Mouse (Mus musculus) hindbrain, embryonic 16.5 days (tissue): Measurements from ENCODE around the gene Atp2c1. TPM values are rescaled to one million over a fixed set of nuclear protein-coding genes. Genes with fewer than 3 reads are reported as not detected.
A peak's percentile ranks its signal among the peaks of the same experiment; 100 is the strongest.

ENCODE experiments used
- ATAC-seq: fragments of 200-750 bp; cut with Nextera tagmentation; 2 replicates; pipeline ENCODE4 v1.8.0; 2017; ENCODE audit warnings: moderate TSS enrichment, moderate library complexity
- H3K27ac ChIP-seq: fragments of 300-500 bp; sonication (generic); 2 replicates; pipeline ENCODE4 v1.5.1; 2014; ENCODE audit warnings: low read depth, mild to moderate bottlenecking, control low read depth, low read length, moderate library complexity
- H3K27me3 ChIP-seq: fragments of 300-500 bp; sonication (generic); replicated peaks from 2 replicates; pipeline ENCODE4 v1.6.1; 2014; ENCODE audit warnings: low read length; ENCODE audit not compliant: control insufficient read depth, insufficient read depth
- H3K36me3 ChIP-seq: fragments of 300-500 bp; sonication (generic); 2 replicates; pipeline ENCODE4 v1.6.1; 2014; ENCODE audit warnings: mild to moderate bottlenecking, low read length, moderate library complexity, mixed read lengths; ENCODE audit not compliant: control insufficient read depth, insufficient read depth
- H3K4me1 ChIP-seq: fragments of 300-500 bp; sonication (generic); 2 replicates; pipeline ENCODE4 v1.6.1; 2014; ENCODE audit warnings: low read depth, low read length; ENCODE audit not compliant: control insufficient read depth, insufficient read depth
- H3K4me2 ChIP-seq: fragments of 300-500 bp; sonication (generic); 2 replicates; pipeline ENCODE4 v1.6.1; 2014; ENCODE audit warnings: mild to moderate bottlenecking, low read length, control low read depth, moderate library complexity
- H3K4me3 ChIP-seq: fragments of 300-500 bp; sonication (generic); 2 replicates; pipeline ENCODE4 v1.5.1; 2014; ENCODE audit warnings: mild to moderate bottlenecking, low read length, control low read depth, moderate library complexity
- H3K9ac ChIP-seq: fragments of 300-500 bp; sonication (generic); 2 replicates; pipeline ENCODE4 v1.6.1; 2014; ENCODE audit warnings: low read depth, mild to moderate bottlenecking, control low read depth, low read length, moderate library complexity
- H3K9me3 ChIP-seq: fragments of 300-500 bp; sonication (generic); 2 replicates; pipeline ENCODE4 v1.6.1; 2014; ENCODE audit warnings: mild to moderate bottlenecking, low read length, moderate library complexity; ENCODE audit not compliant: control insufficient read depth
- WGBS: fragments of 180-500 bp; shearing (Covaris S2); extraction: QIAGEN DNeasy Blood & Tissue Kit; methylation state at CpG from one replicate; pipeline ENCODE4 v1.1.7; 2014; 5-methylcytosine and 5-hydroxymethylcytosine counted together
- polyA plus RNA-seq: library from polyadenylated mRNA; unstranded; fragments of >200 nt; fragmentation: Nextera tagmentation; extraction: Ambion mirVana; gene quantifications from 2 replicates; pipeline ENCODE4 v1.2.1, GENCODE M21; 2015

Gene Atp2c1
- polyA plus RNA-seq, 1 experiment from 2014 or later = 96.7 TPM

- H3K27me3 ChIP-seq = no peaks in the 10 kb centered on the region
- no peak overlapping the region for H3K4me3 ChIP-seq
- 94% methylated on average over 3 of the region's 3 CpGs for WGBS
- no peak overlapping the region for H3K9ac ChIP-seq
- ATAC-seq = no peak
- no peaks in the 10 kb centered on the region for H3K9me3 ChIP-seq
- H3K36me3 ChIP-seq = no peaks in the 10 kb centered on the region
- H3K27ac ChIP-seq = no peak overlapping the region
- H3K4me2 ChIP-seq = no peak overlapping the region
- no peaks in the 10 kb centered on the region for H3K4me1 ChIP-seq
Measured at GRCm38 (mm10) chr9:105474910-105475309, 52.2 kb downstream of the Atp2c1 start.

DNA sequence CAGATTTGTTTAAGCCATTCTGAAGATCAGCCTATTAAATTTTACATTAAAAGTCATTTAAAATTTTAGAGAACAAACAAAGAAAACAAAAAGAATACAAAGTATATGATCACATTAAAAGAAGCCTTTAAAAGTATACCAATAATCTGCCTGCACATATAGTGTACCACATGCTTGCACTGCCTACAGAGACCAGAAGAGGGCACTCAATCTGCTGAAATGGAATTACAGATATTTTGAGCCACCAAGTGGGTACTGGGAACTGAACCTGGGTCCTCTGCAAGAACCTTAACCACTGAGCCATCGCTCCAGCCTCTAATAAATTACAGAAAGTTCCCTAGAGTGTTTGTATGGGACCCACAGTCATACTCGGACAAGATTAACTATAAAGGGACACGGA is 59.3 kb downstream of the Atp2c1 start:
- H3K36me3 ChIP-seq = peaks cover 14% of the 10 kb centered on the region
- WGBS = 100% methylated on average over 3 of the region's 3 CpGs
- no peak overlapping the region for H3K9ac ChIP-seq
- no peaks in the 10 kb centered on the region for H3K27me3 ChIP-seq
- no peak for ATAC-seq
- no peak overlapping the region for H3K4me3 ChIP-seq
- H3K4me1 ChIP-seq = no peaks in the 10 kb centered on the region
- no peaks in the 10 kb centered on the region; the same call in 1 of the 2 replicates for H3K9me3 ChIP-seq
- H3K27ac ChIP-seq = no peak overlapping the region
- H3K4me2 ChIP-seq = no peak overlapping the region

GRCm38 (mm10) chr9:105461496-105461895 is 65.6 kb downstream of the Atp2c1 start:
- H3K27me3 ChIP-seq = no peaks in the 10 kb centered on the region
- no peaks in the 10 kb centered on the region for H3K4me1 ChIP-seq
- H3K9ac ChIP-seq = no peak overlapping the region
- H3K4me3 ChIP-seq = no peak overlapping the region
- no peak for ATAC-seq
- H3K27ac ChIP-seq = no peak overlapping the region
- no peak overlapping the region for H3K4me2 ChIP-seq
- peaks cover 17% of the 10 kb centered on the region for H3K36me3 ChIP-seq
- WGBS = 91% methylated on average over 7 of the region's 7 CpGs
- H3K9me3 ChIP-seq = no peaks in the 10 kb centered on the region

DNA sequence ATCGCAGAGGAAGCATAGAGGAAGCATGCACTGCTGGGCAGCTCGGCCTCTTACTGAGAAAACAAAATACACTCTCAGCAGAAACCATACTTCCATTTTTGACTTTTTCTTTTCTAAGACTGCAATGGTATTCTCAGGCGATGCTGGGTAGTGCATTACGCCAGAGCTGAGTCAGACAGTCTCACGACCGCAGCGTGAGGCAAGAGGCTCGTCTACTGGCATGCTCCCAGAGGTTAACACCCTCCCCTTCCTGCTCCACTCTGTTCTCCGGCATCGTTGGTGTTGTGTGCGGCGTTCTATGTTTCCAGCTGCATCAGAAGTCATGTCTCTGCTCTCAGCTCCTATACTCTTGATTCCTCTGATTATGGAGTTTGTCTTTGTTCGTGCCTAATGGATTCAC is 68.1 kb downstream of the Atp2c1 start:
- H3K27ac ChIP-seq = no peak overlapping the region
- 89% methylated on average over 13 of the region's 13 CpGs for WGBS
- H3K9me3 ChIP-seq = no peaks in the 10 kb centered on the region
- no peak overlapping the region for H3K4me2 ChIP-seq
- H3K27me3 ChIP-seq = no peaks in the 10 kb centered on the region
- H3K4me1 ChIP-seq = no peaks in the 10 kb centered on the region
- no peak for ATAC-seq
- H3K4me3 ChIP-seq = no peak overlapping the region
- H3K9ac ChIP-seq = no peak overlapping the region
- peaks cover 17% of the 10 kb centered on the region for H3K36me3 ChIP-seq

- no peaks in the 10 kb centered on the region for H3K4me1 ChIP-seq
Measured at GRCm38 (mm10) chr9:105408549-105408948, 118.6 kb downstream of the Atp2c1 start.

DNA sequence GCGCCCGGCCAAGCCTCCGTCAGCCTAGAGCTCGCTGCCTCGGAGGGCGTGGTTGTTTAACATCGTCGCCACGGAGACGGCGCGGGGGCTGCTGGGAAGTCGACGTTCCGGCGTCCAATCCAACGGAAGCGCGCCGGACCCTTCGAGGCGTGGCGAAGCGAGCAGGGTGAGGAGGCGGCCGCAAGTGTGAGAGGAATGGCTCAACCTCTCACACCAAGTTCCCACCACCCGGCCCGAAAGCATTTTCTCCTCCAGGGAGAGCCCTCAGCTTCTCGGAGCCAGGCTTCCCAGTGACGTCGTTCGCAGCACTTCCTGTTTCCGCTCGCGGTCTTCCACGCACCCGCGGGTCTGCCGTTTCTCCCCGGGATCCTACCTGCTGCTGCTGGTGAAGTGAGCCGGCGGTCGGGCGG is 131.9 kb downstream of the Atp2c1 start, which contains the start of the genes Aste1 and Nek11:
Gene Aste1, plus strand, starts transcription at position 175 of the 410 bp plus-strand sequence.
Gene Nek11, minus strand, starts transcription at position 307 of the 410 bp plus-strand sequence.
- H3K36me3 ChIP-seq = peaks cover 3% of the 10 kb centered on the region; the same call in 1 of the 2 replicates
- H3K4me1 ChIP-seq = peaks cover 12% of the 10 kb centered on the region
- H3K9ac ChIP-seq = peak within 1 kb of the TSS; percentile 78
- no peaks in the 10 kb centered on the region for H3K27me3 ChIP-seq
- no peaks in the 10 kb centered on the region for H3K9me3 ChIP-seq
- ATAC-seq = peak; percentile 98
- peak within 1 kb of the TSS; percentile 79 for H3K4me3 ChIP-seq
- under 1% methylated on average over 41 of the region's 44 CpGs for WGBS
- H3K4me2 ChIP-seq = peak within 1 kb of the TSS; percentile 87
- H3K27ac ChIP-seq = peak within 1 kb of the TSS; percentile 86

More at GRCm38 (mm10) chr9:105408549-105408948, 118.6 kb downstream of the Atp2c1 start:
- no peak overlapping the region for H3K4me3 ChIP-seq
- 97% methylated on average over 6 of the region's 6 CpGs for WGBS
- no peaks in the 10 kb centered on the region for H3K9me3 ChIP-seq
- peaks cover 7% of the 10 kb centered on the region for H3K36me3 ChIP-seq
- H3K27me3 ChIP-seq = no peaks in the 10 kb centered on the region
- H3K4me2 ChIP-seq = no peak overlapping the region
- no peak overlapping the region for H3K27ac ChIP-seq
- H3K9ac ChIP-seq = no peak overlapping the region
- no peak for ATAC-seq

DNA sequence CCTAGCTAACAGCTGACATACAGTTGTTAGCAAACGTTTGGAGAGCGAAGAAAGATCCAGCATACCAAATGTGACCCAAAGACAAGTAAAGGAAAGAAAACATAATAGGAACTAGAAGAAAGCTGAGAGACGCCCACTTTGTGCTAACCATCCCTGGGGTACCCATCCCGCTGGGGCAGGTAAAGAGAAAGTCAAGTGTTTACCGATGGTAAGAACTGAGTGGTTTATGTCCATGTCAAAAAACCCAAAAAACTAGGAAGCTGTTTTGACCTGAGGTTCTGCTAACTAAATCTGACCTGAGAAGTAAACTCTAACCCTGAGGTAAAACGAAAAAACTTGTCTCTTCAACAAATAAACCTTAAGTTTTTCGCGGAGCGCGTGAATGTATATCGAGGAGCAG is 132.4 kb downstream of the Atp2c1 start:
- H3K27me3 ChIP-seq = no peaks in the 10 kb centered on the region
- H3K4me1 ChIP-seq = peaks cover 12% of the 10 kb centered on the region
- no peak for ATAC-seq
- no peak overlapping the region; the same call in 1 of the 2 replicates for H3K27ac ChIP-seq
- 15% methylated on average over 11 of the region's 11 CpGs for WGBS
- H3K9me3 ChIP-seq = no peaks in the 10 kb centered on the region
- peaks cover 3% of the 10 kb centered on the region; the same call in 1 of the 2 replicates for H3K36me3 ChIP-seq
- peak overlapping the region; percentile 87 for H3K4me2 ChIP-seq
- H3K9ac ChIP-seq = peak overlapping the region; percentile 78
- peak overlapping the region; percentile 79 for H3K4me3 ChIP-seq

DNA sequence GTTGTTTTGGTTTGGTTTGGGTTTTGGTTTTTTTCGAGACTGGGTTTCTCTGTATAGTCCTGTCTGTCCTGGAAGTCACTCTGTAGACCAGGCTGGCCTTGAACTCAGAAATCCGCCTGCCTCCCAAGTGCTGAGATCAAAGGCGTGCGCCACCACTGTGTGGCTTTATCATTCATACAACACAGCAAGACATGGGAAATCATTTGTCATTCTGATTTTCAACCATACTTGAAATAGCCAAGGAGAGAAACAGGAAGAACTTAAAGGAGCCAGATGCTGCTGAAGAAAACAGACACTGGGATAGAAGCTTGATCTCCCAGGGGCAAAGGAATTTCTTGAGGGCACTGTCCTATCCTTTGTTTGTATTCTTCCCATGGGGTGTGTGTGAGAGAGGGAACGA is 136.5 kb downstream of the Atp2c1 start:
- Histone ChIP-seq H3K9ac (no peak overlapping the region), H3K9me3 (no peaks in the 10 kb centered on the region), H3K27me3 (no peaks in the 10 kb centered on the region), H3K4me1 (no peaks in the 10 kb centered on the region; the same call in 1 of the 2 replicates), H3K36me3 (no peaks in the 10 kb centered on the region), H3K4me2 (no peak overlapping the region), H3K4me3 (no peak overlapping the region), H3K27ac (no peak overlapping the region)
- no peak for ATAC-seq
- 51% methylated on average over 5 of the region's 5 CpGs for WGBS

DNA sequence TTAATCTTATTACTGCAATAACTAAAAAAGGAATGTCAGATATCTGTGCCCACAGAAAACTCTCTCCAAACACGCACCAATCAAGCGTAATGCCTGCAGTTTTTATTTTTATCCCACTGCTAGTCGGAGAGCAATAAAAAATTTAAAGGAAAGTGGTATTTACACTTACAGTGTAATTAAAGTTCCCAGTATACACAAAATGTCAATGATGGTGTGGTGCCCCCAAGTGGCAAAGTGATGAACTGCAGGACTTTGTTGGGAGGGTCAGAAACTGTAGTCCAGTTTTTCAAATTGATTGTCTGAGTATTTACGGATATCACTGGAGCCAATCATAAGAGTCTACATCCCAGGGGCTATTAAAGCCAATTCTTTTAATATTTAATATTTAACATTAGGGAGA is 137.8 kb downstream of the Atp2c1 start:
- no peaks in the 10 kb centered on the region for H3K27me3 ChIP-seq
- H3K9me3 ChIP-seq = no peaks in the 10 kb centered on the region
- H3K4me3 ChIP-seq = no peak overlapping the region
- H3K4me2 ChIP-seq = no peak overlapping the region
- no peaks in the 10 kb centered on the region for H3K4me1 ChIP-seq
- ATAC-seq = no peak
- H3K9ac ChIP-seq = no peak overlapping the region
- no peak overlapping the region for H3K27ac ChIP-seq
- WGBS = 17% methylated on average over 4 of the region's 4 CpGs
- H3K36me3 ChIP-seq = no peaks in the 10 kb centered on the region
